Mouse (Mus musculus): ENCODE measurements around the gene Fbxl17. TPM values are rescaled to one million over a fixed set of nuclear protein-coding genes. Genes with fewer than 3 reads are reported as not detected.

Gene Fbxl17
- polyA plus RNA-seq, 1 experiment from 2014 or later, result 5.7 TPM

- peak; percentile 58; the same call in 1 of the 2 replicates for ATAC-seq (replicated peaks; ENCODE audit: low FRiP score)
- WGBS, result 76% methylated on average over 14 of the region's 14 CpGs
- Histone ChIP-seq H3K4me1 (peaks cover 5% of the 10 kb centered on the region), H3K9me3 (replicated peaks) (no peaks in the 10 kb centered on the region), H3K27me3 (no peaks in the 10 kb centered on the region), H3K4me2 (no peak overlapping the region), H3K4me3 (replicated peaks) (no peak overlapping the region), H3K36me3 (peaks cover 5% of the 10 kb centered on the region; the same call in 1 of the 2 replicates), H3K27ac (no peak overlapping the region), H3K9ac (no peak overlapping the region)
Measured at GRCm38 (mm10) chr17:63075091-63076036, 424.5 kb downstream of the Fbxl17 start.

- peaks cover 5% of the 10 kb centered on the region for H3K4me1 ChIP-seq
- no peaks in the 10 kb centered on the region for H3K9me3 ChIP-seq (replicated peaks)
- no peak for ATAC-seq (replicated peaks; ENCODE audit: low FRiP score)
- no peak overlapping the region for H3K27ac ChIP-seq
- H3K36me3 ChIP-seq, result no peaks in the 10 kb centered on the region
- WGBS, result 77% methylated on average over 6 of the region's 6 CpGs
- no peak overlapping the region for H3K9ac ChIP-seq
- no peaks in the 10 kb centered on the region for H3K27me3 ChIP-seq
- H3K4me2 ChIP-seq, result no peak overlapping the region
- no peak overlapping the region for H3K4me3 ChIP-seq (replicated peaks)
Measured at GRCm38 (mm10) chr17:63073342-63073741, 426.5 kb downstream of the Fbxl17 start.

DNA sequence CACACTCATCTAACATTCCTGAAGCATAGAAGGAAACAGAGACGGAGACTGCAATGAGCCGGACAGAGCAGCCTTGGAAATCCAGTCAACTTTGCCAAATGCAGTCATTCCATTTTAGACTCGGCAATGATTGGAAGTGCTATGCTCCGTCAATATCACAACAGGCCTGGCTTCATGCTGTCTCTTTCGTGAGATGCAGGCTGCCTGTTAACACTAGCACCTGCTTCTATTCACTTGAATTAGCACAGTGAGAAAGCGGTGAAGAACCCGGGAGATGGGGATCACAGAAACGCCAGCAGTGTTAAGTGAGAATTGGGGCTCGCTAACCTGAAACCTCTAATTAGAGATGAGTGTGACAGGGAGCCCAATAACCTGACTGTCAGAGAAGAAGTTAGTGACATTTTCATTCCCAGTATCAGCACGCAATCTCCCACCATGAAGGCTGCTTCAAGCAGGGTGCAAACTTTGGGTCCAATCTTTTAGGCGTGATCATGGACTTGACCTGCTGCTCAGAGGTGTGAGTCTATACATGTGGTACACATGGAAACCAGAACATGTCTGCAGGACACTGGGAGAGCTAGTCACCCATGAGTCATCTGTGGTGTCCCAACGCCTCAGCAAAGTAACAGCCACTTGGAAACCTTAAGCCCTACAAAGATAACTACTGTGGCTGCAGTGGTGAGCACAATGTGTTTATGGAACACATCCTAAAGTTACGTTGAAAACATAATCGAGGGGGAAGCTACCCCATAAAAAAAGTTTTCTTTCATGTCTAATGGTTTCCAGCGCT, 428.5 kb downstream of the Fbxl17 start:
- Histone ChIP-seq H3K9ac (no peak overlapping the region), H3K4me3 (replicated peaks) (no peak overlapping the region), H3K36me3 (no peaks in the 10 kb centered on the region), H3K4me1 (peaks cover 5% of the 10 kb centered on the region), H3K9me3 (replicated peaks) (no peaks in the 10 kb centered on the region), H3K4me2 (no peak overlapping the region), H3K27me3 (no peaks in the 10 kb centered on the region), H3K27ac (no peak overlapping the region)
- WGBS, result 86% methylated on average over 15 of the region's 15 CpGs
- no peak for ATAC-seq (replicated peaks; ENCODE audit: low FRiP score)

- Histone ChIP-seq H3K4me3 (replicated peaks) (no peak overlapping the region), H3K27ac (no peak overlapping the region), H3K36me3 (no peaks in the 10 kb centered on the region), H3K9me3 (replicated peaks) (no peaks in the 10 kb centered on the region), H3K27me3 (no peaks in the 10 kb centered on the region), H3K4me2 (no peak overlapping the region), H3K4me1 (no peaks in the 10 kb centered on the region), H3K9ac (no peak overlapping the region)
- ATAC-seq (replicated peaks; ENCODE audit: low FRiP score), result no peak
- whole genome bisulfite sequencing, result 73% methylated on average over 5 of the region's 5 CpGs
Measured at GRCm38 (mm10) chr17:63070161-63070761, 429.6 kb downstream of the Fbxl17 start.

GRCm38 (mm10) chr17:63062785-63063184, 437.0 kb downstream of the Fbxl17 start:
- no peaks in the 10 kb centered on the region for H3K27me3 ChIP-seq
- H3K9me3 ChIP-seq (replicated peaks), result no peaks in the 10 kb centered on the region
- 57% methylated on average over 5 of the region's 5 CpGs for WGBS
- no peak overlapping the region for H3K9ac ChIP-seq
- H3K4me3 ChIP-seq (replicated peaks), result no peak overlapping the region
- H3K27ac ChIP-seq, result no peak overlapping the region
- no peak overlapping the region for H3K4me2 ChIP-seq
- no peak for ATAC-seq (replicated peaks; ENCODE audit: low FRiP score)
- H3K36me3 ChIP-seq, result no peaks in the 10 kb centered on the region
- no peaks in the 10 kb centered on the region for H3K4me1 ChIP-seq

- no peaks in the 10 kb centered on the region for H3K36me3 ChIP-seq
- no peaks in the 10 kb centered on the region for H3K27me3 ChIP-seq
- ATAC-seq (replicated peaks; ENCODE audit: low FRiP score), result no peak
- H3K4me1 ChIP-seq, result no peaks in the 10 kb centered on the region
- H3K4me2 ChIP-seq, result no peak overlapping the region
- no peak overlapping the region for H3K9ac ChIP-seq
- H3K9me3 ChIP-seq (replicated peaks), result no peaks in the 10 kb centered on the region
- no peak overlapping the region for H3K27ac ChIP-seq
- no peak overlapping the region for H3K4me3 ChIP-seq (replicated peaks)
- 89% methylated on average over 3 of the region's 3 CpGs for WGBS
Measured at GRCm38 (mm10) chr17:63061786-63062185, 438.0 kb downstream of the Fbxl17 start.

GRCm38 (mm10) chr17:63060814-63061213, 439.0 kb downstream of the Fbxl17 start:
- Histone ChIP-seq H3K4me3 (replicated peaks) (no peak overlapping the region), H3K9me3 (replicated peaks) (no peaks in the 10 kb centered on the region), H3K27ac (no peak overlapping the region), H3K4me1 (no peaks in the 10 kb centered on the region), H3K9ac (no peak overlapping the region), H3K27me3 (no peaks in the 10 kb centered on the region), H3K36me3 (no peaks in the 10 kb centered on the region), H3K4me2 (no peak overlapping the region)
- no peak for ATAC-seq (replicated peaks; ENCODE audit: low FRiP score)
- WGBS, result 52% methylated on average over 3 of the region's 3 CpGs

DNA sequence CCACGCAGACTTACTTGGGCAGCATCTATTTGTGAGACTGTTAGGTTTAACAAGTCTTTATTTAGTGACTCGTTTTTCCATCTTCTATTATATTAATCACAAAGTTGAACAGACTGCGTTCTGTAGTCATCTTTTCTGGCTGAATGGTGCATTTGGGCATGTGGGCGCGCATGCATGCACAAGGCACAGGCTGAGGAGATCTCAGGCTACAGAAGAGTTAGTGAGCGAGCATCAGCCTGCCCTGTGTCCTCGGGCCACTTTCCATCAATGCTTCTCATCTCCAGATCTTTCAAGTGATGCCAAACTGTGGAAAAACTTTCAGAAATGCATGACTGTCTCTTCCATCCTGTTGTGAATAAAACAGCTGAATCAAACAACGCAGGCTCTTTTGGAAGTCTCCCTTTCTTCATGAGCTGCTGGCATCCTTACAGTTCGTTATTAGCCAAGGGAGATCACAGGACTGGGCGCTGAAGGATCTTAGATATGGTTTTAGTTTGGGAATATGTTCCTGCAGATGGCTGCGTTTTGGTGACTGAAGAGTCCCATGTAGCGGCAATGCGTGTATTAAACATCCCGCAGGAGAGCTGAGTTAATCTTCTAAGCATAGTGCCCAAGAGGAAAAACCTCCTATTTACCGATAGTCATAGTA, 442.0 kb downstream of the Fbxl17 start:
- 90% methylated on average over 15 of the region's 15 CpGs for WGBS

DNA sequence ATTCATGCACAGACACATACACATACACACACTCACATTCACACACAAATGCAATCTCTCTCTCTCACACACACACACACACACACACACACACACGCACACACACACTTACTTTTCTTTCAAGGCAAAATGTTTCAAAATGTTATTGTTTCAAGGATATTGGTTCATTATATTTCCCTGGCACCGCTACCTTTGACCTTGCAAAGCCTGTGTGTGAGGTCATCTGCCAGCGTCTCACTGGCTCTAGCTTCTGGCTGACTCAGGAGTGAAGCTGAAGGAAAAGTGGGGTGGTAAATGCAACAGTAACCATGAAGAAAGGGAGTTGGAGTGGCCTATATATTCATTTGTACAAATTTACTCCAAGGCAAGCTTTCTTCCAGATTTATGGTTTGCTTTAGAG, 442.8 kb downstream of the Fbxl17 start:
- Histone ChIP-seq H3K36me3 (no peaks in the 10 kb centered on the region), H3K27me3 (no peaks in the 10 kb centered on the region), H3K9ac (no peak overlapping the region), H3K4me3 (replicated peaks) (no peak overlapping the region), H3K4me2 (no peak overlapping the region), H3K27ac (no peak overlapping the region), H3K4me1 (no peaks in the 10 kb centered on the region), H3K9me3 (replicated peaks) (no peaks in the 10 kb centered on the region)
- WGBS, result 84% methylated on average over 3 of the region's 3 CpGs
- no peak for ATAC-seq (replicated peaks; ENCODE audit: low FRiP score)

More for the DNA sequence above, 442.0 kb downstream of the Fbxl17 start:
- Histone ChIP-seq H3K9me3 (replicated peaks) (no peaks in the 10 kb centered on the region), H3K4me2 (no peak overlapping the region), H3K4me3 (replicated peaks) (no peak overlapping the region), H3K27me3 (no peaks in the 10 kb centered on the region), H3K36me3 (no peaks in the 10 kb centered on the region), H3K27ac (no peak overlapping the region), H3K4me1 (no peaks in the 10 kb centered on the region), H3K9ac (no peak overlapping the region)
- ATAC-seq (replicated peaks; ENCODE audit: low FRiP score), result no peak

DNA sequence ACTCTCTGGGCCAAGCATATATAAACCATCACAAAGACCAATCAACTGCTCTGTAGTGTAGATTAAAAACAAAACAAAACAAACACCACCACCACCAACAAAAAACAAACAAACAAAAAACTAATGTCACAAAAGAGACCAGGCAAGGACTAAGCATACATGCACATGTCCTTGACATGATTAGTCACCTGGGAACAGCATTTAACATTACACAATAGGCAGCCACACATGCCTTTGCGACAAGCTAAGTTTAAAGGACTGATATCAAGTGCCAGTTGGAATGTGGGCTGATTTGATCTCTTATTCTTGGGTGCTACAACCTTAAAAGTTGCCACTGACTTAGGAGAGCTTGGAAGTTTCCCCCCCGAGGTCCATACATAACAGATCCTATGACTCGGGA, 446.5 kb downstream of the Fbxl17 start:
- H3K9me3 ChIP-seq (replicated peaks), result no peaks in the 10 kb centered on the region
- H3K27ac ChIP-seq, result no peak overlapping the region
- no peaks in the 10 kb centered on the region for H3K36me3 ChIP-seq
- ATAC-seq (replicated peaks; ENCODE audit: low FRiP score), result no peak
- no peak overlapping the region for H3K9ac ChIP-seq
- WGBS, result 82% methylated on average over 3 of the region's 3 CpGs
- no peak overlapping the region for H3K4me2 ChIP-seq
- no peaks in the 10 kb centered on the region for H3K4me1 ChIP-seq
- no peak overlapping the region for H3K4me3 ChIP-seq (replicated peaks)
- H3K27me3 ChIP-seq, result no peaks in the 10 kb centered on the region

DNA sequence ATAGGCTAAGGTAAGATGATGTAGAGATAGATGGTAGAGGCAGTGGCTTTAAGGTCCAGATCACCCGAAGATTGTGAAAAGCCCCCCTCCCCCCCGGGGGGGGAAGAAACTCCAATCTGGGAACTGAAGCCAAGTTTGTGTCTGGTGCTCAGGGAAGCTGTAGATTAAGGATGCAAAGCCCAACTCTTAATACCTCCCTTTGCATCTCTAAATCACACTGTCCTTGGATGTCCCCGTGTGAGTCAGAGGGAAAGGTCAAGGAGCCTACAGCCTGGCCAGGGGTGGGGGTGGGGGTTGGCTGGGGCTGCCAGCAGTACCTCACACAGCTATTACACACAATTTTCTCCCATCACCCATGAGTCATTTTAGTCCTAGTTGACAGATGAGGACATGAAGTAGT, 453.4 kb downstream of the Fbxl17 start:
- no peaks in the 10 kb centered on the region for H3K9me3 ChIP-seq (replicated peaks)
- H3K4me2 ChIP-seq, result no peak overlapping the region
- 50% methylated on average over 3 of the region's 3 CpGs for WGBS
- no peak overlapping the region for H3K9ac ChIP-seq
- H3K4me1 ChIP-seq, result 0 out of 2 replicates have a peak, but pooled peaks cover 5% of the 10 kb centered on the region
- H3K36me3 ChIP-seq, result no peaks in the 10 kb centered on the region
- no peak for ATAC-seq (replicated peaks; ENCODE audit: low FRiP score)
- no peaks in the 10 kb centered on the region for H3K27me3 ChIP-seq
- H3K4me3 ChIP-seq (replicated peaks), result no peak overlapping the region
- no peak overlapping the region for H3K27ac ChIP-seq
